Mouse (Mus musculus): ENCODE measurements around the gene Hyls1. TPM values are rescaled to one million over a fixed set of nuclear protein-coding genes. Genes with fewer than 3 reads are reported as not detected.
A peak's percentile ranks its signal among the peaks of the same experiment; 100 is the strongest.

Gene Hyls1
- polyA plus RNA-seq, 1 experiment, result 5.4 TPM

DNA sequence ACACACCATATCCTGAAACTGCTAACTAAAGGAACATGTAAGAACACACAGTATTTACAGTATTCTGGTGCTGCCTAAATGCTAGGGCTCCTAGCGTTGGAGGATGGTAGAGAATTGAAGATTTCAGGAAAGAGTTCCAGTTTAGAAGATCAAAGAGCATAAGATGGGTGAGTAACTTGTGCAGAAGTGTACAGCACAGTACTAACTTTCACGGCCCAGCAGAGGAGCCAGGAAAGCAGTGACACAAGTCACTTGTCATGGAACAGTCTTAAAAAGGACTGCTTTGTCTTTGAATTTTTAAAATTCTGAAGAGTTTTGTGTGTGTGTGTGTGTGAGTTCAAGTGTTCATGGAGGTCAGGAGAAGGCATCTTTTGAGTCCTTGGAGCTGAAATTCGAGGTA, 2.2 kb downstream of the Hyls1 start:
- H3K4me1 ChIP-seq (ENCODE audit: control insufficient read depth, insufficient read depth, low read length), result no peaks in the 10 kb centered on the region
- no peak overlapping the region for H3K4me3 ChIP-seq (ENCODE audit: insufficient read depth, low read length)
- no peak overlapping the region for H3K27ac ChIP-seq (ENCODE audit: insufficient read depth, low read length)
- TF ChIP-seq CTCF (IDR thresholded peaks at IDR 0.05; ENCODE audit: extremely low read depth, insufficient read depth, low read length) (no peak), POLR2A (IDR thresholded peaks at IDR 0.05; ENCODE audit: extremely low read depth, insufficient read depth, low read length) (no peak)

DNA sequence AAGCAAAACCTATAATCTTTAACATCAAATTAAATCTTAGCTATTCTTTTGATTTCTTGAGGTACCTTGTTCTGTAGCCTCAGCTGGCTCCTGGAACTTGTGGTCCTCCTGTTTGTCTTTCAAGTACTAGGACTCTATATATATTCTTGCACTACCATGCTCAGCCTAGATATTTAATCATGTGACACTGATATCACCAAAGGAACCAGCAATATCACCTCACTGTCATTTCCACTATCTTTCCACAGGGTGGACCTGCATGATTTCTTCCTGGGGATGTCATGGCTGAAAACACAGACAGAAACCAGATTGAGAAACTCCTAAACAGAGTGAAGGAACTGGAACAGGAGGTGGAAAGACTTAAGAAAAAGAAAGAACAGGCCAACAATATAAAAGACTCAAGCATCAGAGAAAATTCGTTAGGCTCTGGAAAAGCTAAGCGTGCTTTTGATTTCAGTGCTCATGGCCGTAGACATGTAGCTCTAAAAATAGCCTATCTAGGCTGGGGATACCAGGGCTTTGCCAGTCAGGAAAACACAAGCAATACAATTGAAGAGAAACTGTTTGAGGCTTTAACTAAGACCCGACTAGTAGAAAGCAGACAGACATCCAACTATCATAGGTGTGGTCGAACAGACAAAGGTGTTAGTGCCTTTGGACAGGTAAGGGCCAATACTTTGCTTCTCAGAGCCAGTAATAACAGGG, 5.5 kb downstream of the Hyls1 start:
- Histone ChIP-seq H3K27ac (ENCODE audit: insufficient read depth, low read length) (no peak overlapping the region), H3K4me3 (ENCODE audit: insufficient read depth, low read length) (no peak overlapping the region), H3K4me1 (ENCODE audit: control insufficient read depth, insufficient read depth, low read length) (no peaks in the 10 kb centered on the region)
- TF ChIP-seq POLR2A (IDR thresholded peaks at IDR 0.05; ENCODE audit: extremely low read depth, insufficient read depth, low read length) (no peak), CTCF (IDR thresholded peaks at IDR 0.05; ENCODE audit: extremely low read depth, insufficient read depth, low read length) (no peak)

DNA sequence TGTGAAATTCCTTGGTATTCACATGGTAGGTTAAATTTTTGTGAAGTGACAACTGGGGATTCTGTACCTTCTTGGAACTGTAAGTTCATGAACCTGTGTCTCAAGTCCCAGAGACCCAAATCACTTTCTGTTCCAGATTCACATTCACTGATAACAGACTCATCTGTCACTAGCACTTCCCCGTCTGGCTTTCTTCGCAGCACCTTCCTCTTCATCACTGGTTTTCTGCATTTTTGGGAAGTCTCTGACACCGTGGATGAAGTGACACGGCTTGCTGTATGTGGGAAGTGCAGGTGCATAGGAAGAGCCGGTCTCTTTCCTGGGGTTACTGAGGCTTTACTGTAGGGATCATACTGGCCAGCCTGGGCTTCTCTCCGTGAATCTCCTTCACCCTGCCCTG, 8.6 kb downstream of the Hyls1 start:
- TF ChIP-seq CTCF (IDR thresholded peaks at IDR 0.05; ENCODE audit: extremely low read depth, insufficient read depth, low read length) (no peak), POLR2A (IDR thresholded peaks at IDR 0.05; ENCODE audit: extremely low read depth, insufficient read depth, low read length) (no peak)
- H3K4me1 ChIP-seq (ENCODE audit: control insufficient read depth, insufficient read depth, low read length), result peaks cover 2% of the 10 kb centered on the region; the same call in 1 of the 2 replicates
- no peak overlapping the region for H3K4me3 ChIP-seq (ENCODE audit: insufficient read depth, low read length)
- H3K27ac ChIP-seq (ENCODE audit: insufficient read depth, low read length), result no peak overlapping the region

GRCm38 (mm10) chr9:35561076-35561475, 9.1 kb downstream of the Hyls1 start:
- Histone ChIP-seq H3K4me1 (ENCODE audit: control insufficient read depth, insufficient read depth, low read length) (peaks cover 2% of the 10 kb centered on the region; the same call in 1 of the 2 replicates), H3K27ac (ENCODE audit: insufficient read depth, low read length) (no peak overlapping the region), H3K4me3 (ENCODE audit: insufficient read depth, low read length) (no peak overlapping the region)
- no peak for TF ChIP-seq CTCF (IDR thresholded peaks at IDR 0.05; ENCODE audit: extremely low read depth, insufficient read depth, low read length)
- no peak for TF ChIP-seq POLR2A (IDR thresholded peaks at IDR 0.05; ENCODE audit: extremely low read depth, insufficient read depth, low read length)

DNA sequence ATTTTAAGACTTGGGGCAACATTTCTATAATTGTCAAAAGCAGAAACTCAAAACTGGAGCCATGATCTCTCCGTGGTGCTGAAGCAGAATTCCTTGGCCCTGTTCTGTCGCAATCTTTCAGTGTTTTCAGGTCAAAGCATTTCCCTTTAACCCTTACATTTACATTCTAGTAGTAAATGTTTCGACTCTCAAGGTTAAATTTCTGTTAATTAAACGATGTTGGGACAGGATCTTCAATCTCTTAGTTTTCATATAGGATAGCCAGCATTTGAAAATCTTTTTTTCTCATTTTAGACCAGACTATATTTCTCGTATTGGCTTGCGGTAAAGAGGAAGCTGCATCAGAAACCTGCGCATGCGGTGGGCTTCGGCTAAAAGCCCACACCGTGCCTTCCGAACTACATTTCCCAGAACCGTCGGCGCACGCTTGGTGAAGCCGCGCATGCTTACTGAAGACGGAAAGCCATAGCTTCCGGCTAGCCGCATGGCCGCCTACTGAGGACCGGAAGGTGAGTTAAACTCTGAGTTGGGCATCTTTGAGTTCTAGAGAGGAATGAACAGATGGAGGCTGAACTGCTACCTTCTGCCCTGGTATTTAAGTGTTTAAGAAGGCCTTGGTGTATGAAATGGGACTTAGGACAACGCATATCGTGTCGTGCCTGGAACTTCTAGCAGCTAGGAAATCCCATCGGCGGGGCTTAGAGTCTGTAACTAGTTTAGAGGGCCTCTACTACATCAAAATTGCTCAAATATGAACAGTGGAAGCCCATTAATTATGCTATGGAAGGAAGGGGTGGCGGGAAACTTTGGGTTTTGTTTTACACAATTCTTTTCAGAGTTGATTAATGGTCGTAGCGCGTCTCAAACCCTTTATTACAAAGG, 10.9 kb downstream of the Hyls1 start:
- Histone ChIP-seq H3K4me3 (ENCODE audit: insufficient read depth, low read length) (peak overlapping the region; percentile 70), H3K27ac (ENCODE audit: insufficient read depth, low read length) (no peak overlapping the region), H3K4me1 (ENCODE audit: control insufficient read depth, insufficient read depth, low read length) (peaks cover 2% of the 10 kb centered on the region; the same call in 1 of the 2 replicates)
- TF ChIP-seq CTCF (IDR thresholded peaks at IDR 0.05; ENCODE audit: extremely low read depth, insufficient read depth, low read length) (no peak), POLR2A (IDR thresholded peaks at IDR 0.05; ENCODE audit: extremely low read depth, insufficient read depth, low read length) (peak; percentile 83)

DNA sequence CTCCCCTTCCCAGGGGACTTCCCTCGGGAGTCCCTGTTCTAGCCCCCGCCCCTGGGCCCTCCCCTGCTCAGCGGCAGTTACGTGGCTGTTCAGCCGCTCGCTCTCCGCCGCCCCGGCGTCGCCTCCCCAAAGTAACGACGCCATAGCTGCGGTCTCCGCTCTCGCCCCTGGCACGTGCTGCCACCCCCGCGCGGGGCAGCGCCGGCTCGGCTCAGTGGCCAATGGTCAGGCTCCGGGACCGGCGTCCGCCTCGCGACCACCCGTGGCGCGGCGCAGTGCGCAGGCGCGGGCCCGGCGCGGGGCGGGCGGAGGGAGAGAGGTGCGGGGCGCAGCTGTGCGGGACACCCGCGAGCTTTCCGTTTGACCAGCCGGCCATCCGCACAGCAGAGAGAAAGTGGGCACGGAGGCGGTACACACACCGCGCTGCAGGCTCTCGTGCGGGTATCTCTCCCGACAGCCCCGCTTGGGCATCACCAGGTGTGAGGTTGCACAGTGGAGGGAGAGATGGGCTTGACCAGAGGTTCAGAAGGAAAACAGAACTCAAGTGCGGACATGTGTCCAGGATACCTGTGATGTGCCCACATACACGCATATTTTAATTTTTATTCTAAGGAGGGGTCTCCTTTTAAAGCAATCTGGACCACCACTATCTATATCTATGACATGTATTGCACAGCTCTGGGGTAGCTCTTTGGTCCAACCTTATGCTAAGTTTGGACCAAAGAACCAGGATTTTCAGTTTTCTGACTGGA, 11.8 kb downstream of the Hyls1 start, which contains the start of the genes Ddx25 and Pus3:
TSS of gene Ddx25 (minus strand) at position 272 of the 752 bp plus-strand sequence.
TSS of gene Pus3 (plus strand) at position 339 of the 752 bp plus-strand sequence.
- TF ChIP-seq CTCF (IDR thresholded peaks at IDR 0.05; ENCODE audit: extremely low read depth, insufficient read depth, low read length) (no peak), POLR2A (IDR thresholded peaks at IDR 0.05; ENCODE audit: extremely low read depth, insufficient read depth, low read length) (no peak)
- peak within 1 kb of the TSS; percentile 70 for H3K4me3 ChIP-seq (ENCODE audit: insufficient read depth, low read length)
- no peak within 1 kb of the TSS for H3K27ac ChIP-seq (ENCODE audit: insufficient read depth, low read length)
- peaks cover 2% of the 10 kb centered on the region; the same call in 1 of the 2 replicates for H3K4me1 ChIP-seq (ENCODE audit: control insufficient read depth, insufficient read depth, low read length)

DNA sequence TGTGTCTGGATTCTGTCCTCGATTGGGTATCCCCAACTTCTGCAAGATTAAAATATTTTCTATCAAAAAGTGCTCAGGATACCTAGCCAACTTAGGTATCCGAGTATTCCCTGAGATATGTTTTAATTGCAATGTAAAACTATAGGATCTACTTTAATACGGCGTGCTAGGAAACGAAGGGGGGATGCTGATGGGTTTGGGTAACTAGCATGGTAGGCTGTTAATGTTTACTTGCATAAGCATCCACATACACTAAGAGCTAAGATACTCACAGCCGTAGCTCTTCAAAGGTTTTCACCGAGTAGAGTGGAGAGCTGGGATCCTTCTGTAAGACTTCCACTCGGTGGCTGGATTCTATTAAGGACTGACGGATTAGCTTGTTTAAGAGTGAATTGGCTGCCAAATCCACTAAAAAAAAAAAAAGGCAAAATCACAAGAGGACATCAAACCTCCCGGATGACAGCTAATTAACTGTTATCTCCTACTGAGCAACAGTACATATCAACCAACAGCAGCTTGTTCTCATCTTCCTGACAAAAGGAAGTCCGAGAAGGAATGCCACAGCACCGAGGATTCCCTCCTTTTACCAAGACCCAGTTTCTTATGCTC, 13.6 kb downstream of the Hyls1 start:
- Histone ChIP-seq H3K4me3 (ENCODE audit: insufficient read depth, low read length) (no peak overlapping the region), H3K27ac (ENCODE audit: insufficient read depth, low read length) (no peak overlapping the region), H3K4me1 (ENCODE audit: control insufficient read depth, insufficient read depth, low read length) (peaks cover 3% of the 10 kb centered on the region; the same call in 1 of the 2 replicates)
- no peak for TF ChIP-seq CTCF (IDR thresholded peaks at IDR 0.05; ENCODE audit: extremely low read depth, insufficient read depth, low read length)
- TF ChIP-seq POLR2A (IDR thresholded peaks at IDR 0.05; ENCODE audit: extremely low read depth, insufficient read depth, low read length), result no peak

DNA sequence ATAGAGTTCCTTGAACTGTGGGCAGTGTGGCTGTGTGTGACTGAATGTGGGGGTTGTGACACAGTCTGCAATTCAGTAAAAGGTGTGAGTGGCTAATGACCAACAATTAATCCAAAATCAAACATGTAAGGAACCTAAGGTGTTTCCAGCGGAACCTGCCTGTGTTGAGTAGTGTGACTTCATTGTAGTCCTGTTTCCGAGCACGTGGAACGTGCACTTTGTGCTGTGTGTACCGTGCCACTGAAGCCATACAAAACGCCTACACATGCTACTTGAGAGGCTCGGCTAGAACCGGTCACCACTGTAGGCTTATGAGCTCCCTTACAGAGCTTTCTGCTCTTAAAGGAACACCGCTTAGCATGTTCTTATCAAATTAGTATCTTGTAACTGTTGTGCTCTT, 21.7 kb downstream of the Hyls1 start:
- H3K27ac ChIP-seq (ENCODE audit: insufficient read depth, low read length), result no peak overlapping the region
- no peak overlapping the region for H3K4me3 ChIP-seq (ENCODE audit: insufficient read depth, low read length)
- peaks cover 1% of the 10 kb centered on the region; the same call in 1 of the 2 replicates for H3K4me1 ChIP-seq (ENCODE audit: control insufficient read depth, insufficient read depth, low read length)
- TF ChIP-seq POLR2A (IDR thresholded peaks at IDR 0.05; ENCODE audit: extremely low read depth, insufficient read depth, low read length) (no peak), CTCF (IDR thresholded peaks at IDR 0.05; ENCODE audit: extremely low read depth, insufficient read depth, low read length) (no peak)

GRCm38 (mm10) chr9:35546745-35547144, 23.5 kb downstream of the Hyls1 start:
- Histone ChIP-seq H3K4me3 (ENCODE audit: insufficient read depth, low read length) (no peak overlapping the region), H3K4me1 (ENCODE audit: control insufficient read depth, insufficient read depth, low read length) (no peaks in the 10 kb centered on the region), H3K27ac (ENCODE audit: insufficient read depth, low read length) (no peak overlapping the region)
- TF ChIP-seq CTCF (IDR thresholded peaks at IDR 0.05; ENCODE audit: extremely low read depth, insufficient read depth, low read length) (no peak), POLR2A (IDR thresholded peaks at IDR 0.05; ENCODE audit: extremely low read depth, insufficient read depth, low read length) (no peak)

Measured in cortical plate, adult 2 months (tissue).